Mouse (Mus musculus) kidney, adult 8-10 months (tissue): ENCODE results near the gene Camk1d.

ENCODE experiments used
- DNase-seq, 2 experiments: peaks; one replicate each; pipeline ENCODE4 v3.0.0; 2022

Camk1d gene

DNA sequence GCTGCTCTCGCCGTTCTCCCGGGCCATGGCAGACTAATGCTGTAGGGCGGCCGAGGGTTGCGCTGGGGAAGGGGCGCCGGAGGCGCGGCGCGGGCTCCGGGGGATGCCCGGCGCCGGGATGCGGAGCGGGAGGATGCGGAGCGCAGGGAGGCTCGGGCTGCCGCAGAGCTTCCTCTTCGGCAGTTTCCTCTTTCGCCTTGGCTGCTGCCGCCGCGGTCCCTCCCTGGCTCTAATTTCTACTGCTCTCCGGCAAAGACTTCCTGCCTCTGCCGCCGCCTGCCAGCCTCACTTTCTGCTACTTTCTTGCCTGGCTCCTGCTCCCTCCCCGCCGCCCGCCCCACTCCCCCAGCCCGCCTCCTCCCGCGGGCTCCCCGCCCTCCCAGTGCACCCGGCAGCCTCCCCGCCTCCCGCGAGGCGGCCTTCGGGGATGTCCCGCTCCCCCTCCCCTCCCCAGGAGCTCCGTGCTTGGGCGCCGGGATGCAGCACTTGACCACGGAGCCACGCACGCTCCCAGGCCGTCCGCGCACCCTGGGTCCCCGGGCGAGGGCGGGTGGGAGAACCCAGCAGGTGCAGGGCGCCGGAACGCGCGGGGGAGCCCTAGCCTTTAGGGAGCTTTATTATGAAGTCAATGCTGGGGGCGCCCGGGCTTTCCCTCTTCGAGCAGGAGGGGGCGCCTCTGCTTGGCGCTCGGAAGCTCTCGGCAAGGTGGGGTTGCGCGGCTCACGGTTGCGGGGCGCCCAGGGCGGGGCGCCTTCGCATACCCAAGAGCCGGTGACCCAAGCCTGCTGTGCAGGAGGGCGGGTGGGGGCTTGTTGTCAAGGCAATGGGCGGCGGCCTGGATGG, at the start of gene Camk1d:
Camk1d (minus strand) TSS at position 305 of the 843 bp plus-strand sequence.
- peak; percentile 42 to 56 for DNase-seq

DNA sequence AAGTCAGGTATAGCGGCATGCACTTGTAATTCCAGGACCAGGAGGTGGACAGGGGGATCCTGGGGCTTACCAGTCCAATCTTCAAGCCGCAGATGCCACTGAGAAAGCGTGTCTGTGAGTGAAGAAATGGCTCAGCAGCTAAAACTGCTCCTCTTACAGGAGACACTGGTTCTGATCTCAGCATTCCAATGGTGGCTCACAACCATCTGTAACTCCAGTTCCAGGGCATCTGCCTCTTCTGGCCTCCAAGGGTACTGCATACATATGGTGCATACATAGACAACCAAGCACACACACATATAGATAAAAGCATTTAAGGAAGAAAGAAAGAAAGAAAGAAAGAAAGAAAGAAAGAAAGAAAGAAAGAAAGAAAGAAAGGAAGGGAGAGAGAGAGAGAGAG, 47.7 kb upstream of the Camk1d start:
- no peak for DNase-seq

- DNase-seq: no peak
Observed at GRCm38 (mm10) chr2:5760479-5761008, 46.2 kb upstream of the Camk1d start.

DNA sequence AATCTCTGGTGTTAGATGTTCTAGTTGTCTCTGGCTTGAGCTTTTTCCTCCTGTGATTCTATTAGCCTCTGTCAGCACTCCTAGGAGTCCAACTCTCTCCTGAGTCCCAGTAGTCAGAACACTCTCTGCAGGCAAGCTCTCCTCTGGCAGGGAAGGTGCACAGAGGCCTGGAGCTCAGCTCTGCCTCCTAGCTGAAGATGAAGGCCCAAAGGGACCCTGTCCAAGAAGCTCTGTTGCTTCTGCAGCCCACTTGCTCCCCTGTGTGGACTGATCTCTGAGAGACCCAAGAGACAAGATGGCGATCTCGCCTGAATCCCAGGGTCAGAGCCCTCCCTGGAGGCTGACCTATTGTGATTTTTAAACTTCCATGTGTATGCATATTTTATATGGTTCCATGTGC, 44.3 kb upstream of the Camk1d start:
- no peak for DNase-seq

DNA sequence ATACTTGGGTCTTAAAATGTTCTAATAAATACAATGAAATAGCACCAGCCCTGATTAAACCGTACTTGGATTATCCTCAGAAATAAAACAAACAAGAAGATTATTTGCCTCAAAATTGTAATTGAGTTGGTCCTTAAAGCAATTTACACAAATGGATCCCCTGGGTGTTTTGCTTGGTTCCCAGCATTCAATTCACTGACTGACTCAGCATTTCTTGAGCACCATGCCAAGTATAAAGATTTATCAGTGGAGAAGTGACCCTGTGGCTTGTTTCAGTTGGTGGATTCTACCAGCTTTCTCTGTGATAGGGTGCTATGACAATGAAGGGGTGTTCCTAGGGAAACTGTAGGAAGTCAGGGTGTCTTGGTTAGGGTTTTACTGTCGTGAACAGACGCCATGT, 36.6 kb upstream of the Camk1d start:
- no peak for DNase-seq

GRCm38 (mm10) chr2:5749210-5749609, 34.9 kb upstream of the Camk1d start:
- DNase-seq: peak in 1 of 2 experiments; percentile 29

- DNase-seq: no peak
Observed at GRCm38 (mm10) chr2:5747545-5748043, 33.3 kb upstream of the Camk1d start.

- DNase-seq: no peak
Observed at GRCm38 (mm10) chr2:5746529-5746928, 32.2 kb upstream of the Camk1d start.

DNA sequence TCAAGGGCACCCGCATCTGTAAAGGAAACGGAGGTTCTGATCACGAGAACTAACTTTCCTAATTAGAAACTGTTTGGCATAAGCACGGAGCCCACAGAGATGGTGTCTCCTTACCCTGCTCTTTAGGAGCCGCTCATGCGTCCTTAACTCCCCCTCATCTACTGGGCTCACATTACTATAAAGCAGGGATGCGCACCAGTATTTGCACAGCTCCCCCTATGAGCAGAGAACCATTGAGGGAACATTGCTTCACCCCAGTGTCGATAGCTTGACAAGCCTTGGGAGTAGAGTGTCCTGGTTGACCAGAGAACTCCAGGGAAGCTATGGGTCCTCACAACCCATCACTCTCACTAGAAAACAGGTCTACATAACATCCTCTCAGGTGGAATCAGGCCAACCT, 29.6 kb upstream of the Camk1d start:
- DNase-seq: no peak

DNA sequence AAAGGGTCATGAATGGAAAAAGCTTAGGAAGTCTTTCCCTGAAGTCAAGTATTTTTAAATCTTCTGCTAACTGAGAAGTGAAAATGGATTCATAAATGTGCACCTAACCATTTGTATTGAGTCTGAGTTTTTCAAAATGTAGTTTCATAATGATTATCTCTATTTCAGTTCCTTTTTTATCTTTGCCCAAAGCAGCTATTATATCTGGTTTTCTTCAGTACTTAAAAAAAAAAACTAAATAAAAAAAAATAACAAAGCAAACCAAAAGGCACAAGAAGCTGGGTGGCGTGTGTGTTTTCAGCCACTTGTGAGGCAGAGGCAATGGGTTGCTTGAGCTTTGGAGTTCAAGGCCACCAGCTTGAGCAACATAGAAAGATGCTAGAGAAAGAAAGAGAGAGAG, 26.6 kb upstream of the Camk1d start:
- no peak for DNase-seq

DNA sequence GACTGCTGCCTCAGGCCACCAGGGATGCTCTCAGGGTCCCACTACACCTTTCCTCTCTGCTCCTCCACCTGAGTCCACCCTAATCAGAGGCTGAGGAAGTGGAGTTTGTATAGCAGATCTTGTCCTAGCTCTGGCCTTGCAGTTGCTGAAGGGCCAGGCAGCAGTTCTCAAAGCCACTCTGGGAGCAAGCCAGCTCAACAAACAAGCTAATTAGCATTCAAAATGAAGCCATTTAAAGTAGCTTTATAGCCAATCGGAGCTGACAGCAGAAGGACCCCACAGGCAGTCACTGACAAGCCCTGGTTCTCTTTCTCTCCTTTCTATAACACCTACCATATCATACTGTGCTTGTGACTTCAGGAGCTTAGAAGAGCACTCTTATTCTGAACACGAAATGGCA, 21.6 kb upstream of the Camk1d start:
- DNase-seq: no peak

DNA sequence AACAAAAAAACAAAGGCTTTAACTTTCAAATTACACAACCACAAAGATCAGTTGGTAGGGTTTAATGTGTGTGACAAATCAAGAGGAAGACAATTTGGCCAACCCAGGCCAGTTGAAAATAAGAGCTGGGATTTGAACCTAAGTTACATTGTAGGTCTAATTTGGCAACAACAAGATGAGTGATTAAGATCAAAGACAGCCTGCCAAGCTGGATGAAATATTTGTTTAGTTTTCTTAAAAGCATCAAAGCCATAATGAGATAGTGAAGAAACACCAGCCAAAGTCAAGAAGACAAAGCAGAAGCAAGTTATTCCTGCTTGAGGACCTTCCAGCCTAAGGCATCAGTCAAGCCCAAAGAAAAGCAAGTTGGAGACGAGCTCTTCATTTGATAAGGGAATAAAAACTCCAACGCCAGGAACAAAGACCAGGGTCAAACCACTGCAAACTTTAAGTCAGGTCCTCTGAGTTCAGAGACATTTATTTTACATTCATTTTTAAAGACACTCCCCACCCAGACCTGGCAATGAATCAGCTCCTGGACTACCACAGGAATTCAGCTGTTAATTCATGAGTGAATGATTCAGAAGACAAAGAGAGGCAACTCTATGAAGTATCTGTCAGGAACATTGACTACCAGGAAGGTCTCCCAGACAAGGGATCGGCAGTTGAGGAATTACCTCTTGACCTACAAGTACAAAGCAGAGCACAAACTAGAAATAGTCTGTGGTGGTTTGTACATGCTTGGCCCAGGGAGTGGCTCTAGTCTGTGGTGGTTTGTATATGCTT, 19.2 kb upstream of the Camk1d start:
- no peak for DNase-seq

GRCm38 (mm10) chr2:5732047-5732446, 17.7 kb upstream of the Camk1d start:
- DNase-seq: no peak

DNA sequence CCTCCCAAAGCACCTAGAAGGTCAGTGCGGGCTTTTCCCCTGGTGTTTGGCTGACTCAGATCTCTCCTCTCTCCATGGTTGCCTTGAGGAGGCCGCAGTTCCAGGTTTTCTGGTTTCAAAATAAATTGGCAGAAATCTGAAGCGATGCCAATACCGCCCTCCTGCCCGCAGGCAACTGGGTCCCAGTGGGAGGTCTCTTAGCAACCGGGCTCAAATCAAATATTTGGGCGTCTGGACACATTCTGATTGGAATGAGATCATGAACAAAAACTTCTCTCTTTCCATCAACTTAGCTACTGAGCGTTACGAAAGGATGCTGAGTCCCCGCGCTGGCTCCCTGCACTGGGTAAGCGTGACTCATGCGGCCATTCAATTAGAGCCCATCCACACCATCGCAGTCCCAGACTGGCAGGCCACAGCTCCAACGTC, 16.1 kb upstream of the Camk1d start:
- DNase-seq: no peak

GRCm38 (mm10) chr2:5729931-5730330, 15.6 kb upstream of the Camk1d start:
- no peak for DNase-seq

GRCm38 (mm10) chr2:5725028-5725701, 10.8 kb upstream of the Camk1d start:
- no peak for DNase-seq

DNA sequence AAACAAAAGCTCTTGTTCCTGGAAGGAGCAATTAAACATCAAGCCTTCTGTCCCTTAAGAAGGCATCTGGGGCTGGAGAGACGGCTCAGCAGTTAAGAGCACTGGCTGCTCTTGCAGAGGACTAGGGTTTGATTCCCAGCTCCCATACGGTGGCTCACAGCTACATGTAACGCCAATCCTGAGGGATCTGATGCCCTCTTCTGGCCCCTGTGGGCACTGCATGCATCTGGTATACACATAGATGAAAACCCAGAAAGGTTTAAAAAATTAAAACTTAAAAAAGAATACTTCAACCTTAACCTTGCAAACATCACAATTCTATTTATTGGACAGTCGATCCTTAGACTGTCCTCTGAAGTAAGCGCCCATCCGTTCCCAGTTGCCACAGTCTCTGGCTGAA, 3.4 kb upstream of the Camk1d start:
- no peak for DNase-seq

DNA sequence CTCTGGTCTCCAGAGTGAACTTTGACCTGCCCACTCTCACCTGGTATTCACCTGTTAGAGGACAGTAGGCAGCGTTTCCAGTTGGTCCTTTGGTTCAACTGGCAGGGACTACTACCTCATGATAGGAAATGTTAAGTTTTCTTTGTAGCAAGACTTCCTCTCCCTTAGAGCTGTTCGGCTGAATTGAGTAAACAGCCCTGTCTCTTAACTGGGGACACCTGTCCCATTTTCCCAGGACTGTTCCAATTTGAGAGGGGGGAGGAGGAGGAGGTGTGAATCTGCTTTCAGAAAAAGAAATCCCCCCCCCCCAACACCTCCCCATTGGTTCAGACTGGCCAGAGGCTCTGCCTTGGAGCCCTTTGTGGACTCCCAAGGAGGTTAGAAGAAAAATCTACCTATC, 1.2 kb upstream of the Camk1d start:
- DNase-seq: no peak

DNA sequence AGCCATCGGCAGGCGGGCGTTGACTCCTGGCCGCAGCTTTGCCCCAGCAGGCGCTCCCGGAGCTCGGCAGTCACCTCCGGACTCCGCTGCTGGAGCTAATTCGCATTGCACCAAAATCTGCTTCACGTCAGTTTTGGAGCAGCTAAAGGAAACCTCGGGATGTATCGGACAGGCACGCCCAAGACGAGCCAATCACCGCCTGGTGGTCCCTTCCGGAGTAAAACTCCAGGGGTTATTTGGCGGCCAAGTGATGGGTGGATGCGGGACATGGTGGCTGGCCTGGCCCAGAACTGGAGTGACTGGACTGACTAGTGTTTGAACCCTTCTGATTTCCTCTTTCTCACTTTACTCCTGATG, 717 bp upstream of the Camk1d start:
- DNase-seq: no peak

DNA sequence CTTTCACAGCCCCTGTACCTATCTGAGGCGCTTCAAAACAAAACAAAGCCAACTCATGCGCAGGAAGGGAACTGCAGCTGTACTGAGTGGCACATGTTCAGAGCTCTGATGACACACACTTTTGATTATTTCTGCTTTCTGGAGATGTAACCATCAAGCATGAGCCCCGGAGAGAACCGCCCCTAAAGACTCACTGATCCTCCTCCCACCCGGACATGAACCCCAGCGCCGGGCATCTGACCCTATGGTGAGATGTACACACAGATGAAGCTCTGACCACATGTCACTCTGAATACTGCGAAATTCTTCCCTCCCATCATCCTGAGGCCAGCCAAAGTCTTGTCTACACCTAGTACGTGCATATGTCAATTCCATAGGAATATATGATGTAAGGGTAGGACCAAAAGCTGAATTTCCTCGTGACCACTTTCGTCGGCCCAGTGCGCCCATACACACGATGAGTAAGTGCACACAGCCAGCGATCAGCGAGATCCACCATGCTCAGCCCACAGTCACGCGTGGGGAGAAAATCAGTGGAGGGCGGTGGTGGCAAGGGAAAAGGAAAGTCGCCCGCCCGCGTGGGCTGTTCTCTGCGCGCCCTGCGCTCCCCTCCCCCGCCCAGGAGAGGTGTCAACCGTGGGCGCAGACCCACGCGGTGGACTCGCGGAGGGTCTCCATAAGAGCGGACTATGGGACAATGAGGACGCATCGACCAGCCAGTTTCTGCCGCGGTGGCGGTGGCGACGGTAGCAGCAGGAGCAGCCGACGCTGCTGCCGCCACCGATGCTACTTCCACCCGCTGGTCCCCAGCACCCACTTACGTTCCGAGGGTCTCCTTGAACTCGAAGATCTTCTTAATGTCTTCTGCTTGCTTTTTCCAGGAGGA, 747 bp downstream of the Camk1d start:
- peak in 1 of 2 experiments; percentile 5 for DNase-seq

GRCm38 (mm10) chr2:5712255-5712654, 2.1 kb downstream of the Camk1d start:
- no peak for DNase-seq

GRCm38 (mm10) chr2:5709911-5710310, 4.4 kb downstream of the Camk1d start:
- DNase-seq: no peak
